Mouse (Mus musculus): Measurements from ENCODE around the gene Arhgap44. TPM values are rescaled to one million over a fixed set of nuclear protein-coding genes. Genes with fewer than 3 reads are reported as not detected.

Arhgap44 gene
- polyA plus RNA-seq, 1 experiment from 2014 or later = 7.9 TPM

DNA sequence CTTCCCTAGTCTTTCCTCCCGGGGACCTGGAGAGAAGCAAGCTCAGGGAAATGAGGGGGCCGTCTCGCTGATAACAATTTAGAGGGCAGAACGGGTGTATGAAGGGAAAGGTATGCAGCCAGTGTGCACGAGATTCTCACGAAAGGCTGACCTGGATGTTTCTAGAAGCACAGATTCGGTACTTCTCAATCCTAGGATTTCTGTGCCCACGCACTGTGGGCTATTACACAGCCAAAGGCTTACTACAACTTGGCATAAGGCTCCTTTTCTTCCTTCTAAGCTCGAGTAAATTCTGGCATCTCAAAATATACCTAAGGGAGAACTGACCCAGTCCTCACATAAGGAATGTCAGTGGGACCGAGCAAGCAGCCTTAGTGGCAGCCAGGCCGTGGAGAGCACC is 61.6 kb downstream of the Arhgap44 start:
- H3K9me3 ChIP-seq = no peaks in the 10 kb centered on the region
- H3K27me3 ChIP-seq (replicated peaks) = no peaks in the 10 kb centered on the region
- H3K36me3 ChIP-seq = no peaks in the 10 kb centered on the region
- no peak overlapping the region for H3K4me3 ChIP-seq
- H3K27ac ChIP-seq = no peak overlapping the region
- WGBS = 85% methylated on average over 11 of the region's 11 CpGs
- no peaks in the 10 kb centered on the region for H3K4me1 ChIP-seq
- H3K9ac ChIP-seq = no peak overlapping the region
- H3K4me2 ChIP-seq (replicated peaks) = no peak overlapping the region
- no peak for ATAC-seq (ENCODE audit: low FRiP score, low read depth)

DNA sequence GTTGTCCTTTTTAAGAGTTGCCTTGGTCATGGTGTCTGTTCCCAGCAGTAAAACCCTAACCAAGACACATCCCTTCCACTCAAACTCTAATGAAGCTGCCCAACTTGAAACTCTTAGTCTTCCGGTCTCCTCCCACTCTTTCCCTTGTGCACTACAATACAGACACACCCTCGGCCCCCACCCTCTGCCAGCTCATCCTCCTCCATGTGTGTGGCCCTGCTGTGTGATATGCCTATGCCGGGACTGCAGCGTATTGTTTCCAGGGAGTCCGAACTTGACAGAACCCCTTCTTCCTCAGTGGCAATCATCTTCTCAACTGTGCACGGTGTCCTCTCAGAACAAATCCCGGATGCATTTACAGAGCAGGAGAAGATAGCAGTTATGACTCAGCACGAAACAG is 62.7 kb downstream of the Arhgap44 start:
- 89% methylated on average over 8 of the region's 8 CpGs for WGBS

DNA sequence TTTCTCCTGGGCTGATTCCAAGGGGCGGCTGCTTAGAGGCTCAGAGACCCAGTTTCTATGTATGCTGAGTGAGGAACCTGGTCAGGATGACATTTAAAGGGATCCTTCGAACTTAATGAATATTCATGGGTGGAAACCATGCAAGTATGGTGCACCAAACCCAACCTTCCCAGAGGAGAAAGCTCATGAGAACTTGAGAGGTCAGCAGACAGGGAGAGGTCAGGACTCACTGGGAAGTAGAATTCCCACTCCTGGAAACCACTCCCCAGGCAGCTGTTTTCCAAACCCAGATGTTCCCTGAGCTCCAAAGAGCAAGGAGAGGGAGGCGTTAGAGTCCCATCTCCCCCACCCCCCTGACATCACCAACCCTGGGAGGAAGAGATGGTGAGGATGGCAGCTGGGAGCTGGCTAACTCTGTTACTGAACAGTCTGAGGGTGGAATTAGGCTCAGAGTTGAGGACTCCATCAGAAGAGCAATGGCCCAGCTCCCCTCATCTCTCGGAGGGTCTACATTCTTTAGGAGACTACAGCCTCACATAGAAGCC is 65.2 kb downstream of the Arhgap44 start:
- H3K36me3 ChIP-seq = no peaks in the 10 kb centered on the region
- no peak overlapping the region for H3K9ac ChIP-seq
- 85% methylated on average over 4 of the region's 4 CpGs for WGBS
- H3K27ac ChIP-seq = no peak overlapping the region
- no peak overlapping the region for H3K4me3 ChIP-seq
- no peak overlapping the region for H3K4me2 ChIP-seq (replicated peaks)
- H3K27me3 ChIP-seq (replicated peaks) = no peaks in the 10 kb centered on the region
- no peak for ATAC-seq (ENCODE audit: low FRiP score, low read depth)
- H3K9me3 ChIP-seq = no peaks in the 10 kb centered on the region
- H3K4me1 ChIP-seq = no peaks in the 10 kb centered on the region

More for the DNA sequence above, 62.7 kb downstream of the Arhgap44 start:
- Histone ChIP-seq H3K9me3 (no peaks in the 10 kb centered on the region), H3K4me2 (replicated peaks) (no peak overlapping the region), H3K4me1 (no peaks in the 10 kb centered on the region), H3K27me3 (replicated peaks) (no peaks in the 10 kb centered on the region), H3K36me3 (no peaks in the 10 kb centered on the region), H3K27ac (no peak overlapping the region), H3K4me3 (no peak overlapping the region), H3K9ac (no peak overlapping the region)
- no peak for ATAC-seq (ENCODE audit: low FRiP score, low read depth)

DNA sequence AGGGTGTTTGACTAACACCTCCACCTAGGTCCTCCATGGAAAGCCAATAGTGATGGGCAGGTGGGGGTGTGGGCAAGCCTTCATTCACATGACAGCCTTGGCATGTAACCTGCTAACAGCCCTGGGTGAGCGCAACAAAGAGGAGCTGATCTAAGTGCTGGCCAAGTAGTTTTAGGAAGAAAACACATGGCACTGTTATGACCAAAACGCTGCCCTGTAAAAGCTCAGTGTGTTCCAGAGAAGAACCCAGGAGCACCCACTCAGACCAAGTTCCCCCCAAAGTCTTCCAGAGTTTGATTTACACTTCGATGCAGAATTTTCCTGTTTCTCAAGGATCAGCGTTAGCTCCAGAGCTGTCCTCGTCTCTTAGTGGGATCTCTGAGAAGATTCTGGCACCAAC is 65.9 kb downstream of the Arhgap44 start:
- H3K4me2 ChIP-seq (replicated peaks) = no peak overlapping the region
- no peak for ATAC-seq (ENCODE audit: low FRiP score, low read depth)
- H3K27ac ChIP-seq = no peak overlapping the region
- no peak overlapping the region for H3K4me3 ChIP-seq
- H3K9ac ChIP-seq = no peak overlapping the region
- no peaks in the 10 kb centered on the region for H3K36me3 ChIP-seq
- no peaks in the 10 kb centered on the region for H3K27me3 ChIP-seq (replicated peaks)
- WGBS = 92% methylated on average over 5 of the region's 5 CpGs
- no peaks in the 10 kb centered on the region for H3K9me3 ChIP-seq
- no peaks in the 10 kb centered on the region for H3K4me1 ChIP-seq

DNA sequence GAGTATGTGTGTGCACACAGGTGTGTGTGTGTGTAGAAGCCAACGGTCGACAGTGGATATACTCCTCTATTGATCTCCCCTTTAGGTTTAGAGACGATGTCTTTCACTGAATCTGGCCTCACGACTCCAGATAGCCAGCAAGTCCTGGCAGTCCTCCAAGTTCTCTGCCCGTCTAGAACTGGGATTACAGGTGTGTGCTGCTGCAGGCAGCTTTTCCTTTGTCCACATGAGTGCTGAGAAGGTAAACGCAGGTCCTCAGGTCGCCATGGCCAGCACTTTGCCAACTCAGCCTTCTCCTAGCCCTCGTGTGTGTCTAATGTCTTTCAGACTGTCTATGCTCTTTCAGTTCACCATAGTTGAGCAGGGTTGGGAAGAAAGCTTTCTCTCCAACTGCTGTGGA is 69.9 kb downstream of the Arhgap44 start:
- ATAC-seq (ENCODE audit: low FRiP score, low read depth) = no peak
- Histone ChIP-seq H3K4me3 (no peak overlapping the region), H3K27me3 (replicated peaks) (no peaks in the 10 kb centered on the region), H3K27ac (no peak overlapping the region), H3K4me2 (replicated peaks) (no peak overlapping the region), H3K9me3 (no peaks in the 10 kb centered on the region), H3K4me1 (no peaks in the 10 kb centered on the region), H3K9ac (no peak overlapping the region), H3K36me3 (no peaks in the 10 kb centered on the region)
- 87% methylated on average over 8 of the region's 8 CpGs for WGBS

DNA sequence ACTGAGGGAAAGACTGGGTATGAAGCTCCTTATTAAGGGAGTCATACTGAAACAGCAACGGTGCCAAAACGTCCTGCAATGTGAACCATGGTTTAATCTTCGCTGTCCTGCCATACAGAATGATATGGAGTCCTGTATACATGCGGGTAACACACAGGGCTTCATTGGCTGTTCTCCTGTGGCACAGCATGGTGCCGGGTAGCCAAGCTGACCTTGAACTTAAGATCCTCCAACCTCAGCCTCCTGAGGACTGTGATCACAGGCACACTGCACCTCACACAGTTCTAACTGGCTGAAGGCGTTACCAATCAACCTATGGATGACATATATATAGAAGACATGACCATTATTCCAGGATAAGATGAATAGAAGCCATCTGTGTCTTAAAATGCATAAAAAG is 72.4 kb downstream of the Arhgap44 start:
- WGBS = 85% methylated on average over 6 of the region's 6 CpGs
- no peak overlapping the region for H3K4me2 ChIP-seq (replicated peaks)

DNA sequence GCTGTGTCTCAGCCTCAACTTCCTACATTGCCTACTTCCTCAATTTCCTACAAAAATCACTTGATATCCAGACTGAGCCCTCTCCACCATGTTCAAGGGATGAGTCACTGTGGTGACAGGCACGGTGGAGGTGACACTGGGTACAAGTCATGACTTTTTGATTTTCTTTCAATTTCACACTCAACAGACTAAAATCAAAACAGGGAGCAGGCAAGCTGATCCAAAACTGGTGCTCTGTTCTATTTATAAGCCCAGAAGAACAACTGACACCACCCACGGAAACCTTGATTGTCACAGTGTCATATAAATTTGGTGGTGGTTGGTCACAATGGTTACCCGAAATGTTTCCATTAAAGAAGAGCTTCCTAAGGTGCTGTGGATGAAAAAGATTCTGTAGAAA is 72.8 kb downstream of the Arhgap44 start:
- H3K4me2 ChIP-seq (replicated peaks) = no peak overlapping the region
- no peak overlapping the region for H3K4me3 ChIP-seq
- WGBS = 91% methylated on average over 3 of the region's 3 CpGs
- ATAC-seq (ENCODE audit: low FRiP score, low read depth) = no peak
- H3K27ac ChIP-seq = no peak overlapping the region
- no peak overlapping the region for H3K9ac ChIP-seq
- H3K9me3 ChIP-seq = no peaks in the 10 kb centered on the region; the same call in 1 of the 2 replicates
- H3K4me1 ChIP-seq = no peaks in the 10 kb centered on the region
- no peaks in the 10 kb centered on the region for H3K27me3 ChIP-seq (replicated peaks)
- no peaks in the 10 kb centered on the region for H3K36me3 ChIP-seq

More for the DNA sequence above, 72.4 kb downstream of the Arhgap44 start:
- Histone ChIP-seq H3K4me3 (no peak overlapping the region), H3K4me1 (no peaks in the 10 kb centered on the region), H3K27ac (no peak overlapping the region), H3K9ac (no peak overlapping the region), H3K36me3 (no peaks in the 10 kb centered on the region), H3K27me3 (replicated peaks) (no peaks in the 10 kb centered on the region), H3K9me3 (no peaks in the 10 kb centered on the region; the same call in 1 of the 2 replicates)
- ATAC-seq (ENCODE audit: low FRiP score, low read depth) = no peak

DNA sequence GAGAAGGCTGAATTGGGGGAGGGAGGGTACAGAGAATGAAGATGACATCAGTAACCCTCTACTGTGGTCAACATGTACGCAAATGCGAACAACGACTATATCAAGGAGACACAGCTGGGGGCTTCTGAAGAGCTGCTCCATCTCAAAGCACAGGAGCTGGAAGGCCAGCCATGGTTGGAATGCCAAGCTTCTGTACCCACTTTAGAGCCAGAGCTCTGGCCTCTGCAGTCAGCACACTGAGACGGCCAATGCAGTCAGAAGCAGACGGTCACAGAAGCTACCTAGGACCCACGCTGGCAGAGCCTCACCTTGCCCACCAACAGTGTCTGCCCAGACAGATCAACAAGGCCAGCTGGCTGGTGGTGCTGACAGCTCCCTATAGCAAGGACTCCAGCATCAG is 73.5 kb downstream of the Arhgap44 start:
- no peaks in the 10 kb centered on the region; the same call in 1 of the 2 replicates for H3K9me3 ChIP-seq
- 92% methylated on average over 6 of the region's 6 CpGs for WGBS
- ATAC-seq (ENCODE audit: low FRiP score, low read depth) = no peak

DNA sequence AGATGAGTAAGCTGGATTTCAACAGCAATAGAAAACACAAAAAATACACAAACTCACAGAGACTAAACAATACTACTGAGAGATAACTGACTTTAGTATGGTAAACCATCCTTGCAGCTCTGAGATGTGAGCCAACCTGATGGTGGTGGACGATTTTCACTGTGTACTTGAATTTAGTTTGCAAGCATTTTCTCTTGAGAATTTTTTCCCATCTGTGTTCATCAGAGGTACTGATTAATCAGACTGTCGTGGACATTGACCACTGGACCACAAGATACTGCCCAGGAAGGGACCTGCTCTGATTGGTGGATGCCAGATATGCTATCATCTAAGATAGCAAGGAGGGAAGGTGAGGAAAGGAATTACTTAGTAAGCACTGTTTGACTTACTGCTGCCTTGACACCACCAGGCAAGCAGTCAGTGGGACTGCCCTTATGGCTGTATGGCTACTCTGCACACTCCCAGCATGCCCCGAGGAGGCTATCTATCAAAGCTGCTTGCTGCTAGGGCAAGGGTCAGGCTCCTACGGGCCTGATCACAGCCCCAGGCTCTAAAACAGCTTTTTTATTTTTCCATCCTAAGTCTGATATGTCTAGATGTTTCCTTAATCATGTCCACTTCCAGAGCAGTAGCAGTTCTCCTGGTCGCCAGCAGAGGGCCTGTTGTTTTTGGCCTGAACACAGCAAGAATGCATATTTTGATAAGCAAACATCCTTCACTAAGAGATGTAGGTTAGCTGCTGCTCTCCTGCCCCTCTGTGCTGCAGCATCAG is 74.1 kb downstream of the Arhgap44 start:
- H3K4me1 ChIP-seq = no peaks in the 10 kb centered on the region
- no peak for ATAC-seq (ENCODE audit: low FRiP score, low read depth)
- H3K9ac ChIP-seq = no peak overlapping the region
- H3K9me3 ChIP-seq = no peaks in the 10 kb centered on the region; the same call in 1 of the 2 replicates
- WGBS = 52% methylated on average over 5 of the region's 5 CpGs
- no peak overlapping the region for H3K27ac ChIP-seq
- no peak overlapping the region for H3K4me2 ChIP-seq (replicated peaks)
- no peak overlapping the region for H3K4me3 ChIP-seq
- H3K36me3 ChIP-seq = no peaks in the 10 kb centered on the region
- no peaks in the 10 kb centered on the region for H3K27me3 ChIP-seq (replicated peaks)

More for the DNA sequence above, 73.5 kb downstream of the Arhgap44 start:
- Histone ChIP-seq H3K4me2 (replicated peaks) (no peak overlapping the region), H3K36me3 (no peaks in the 10 kb centered on the region), H3K4me1 (no peaks in the 10 kb centered on the region), H3K4me3 (no peak overlapping the region), H3K27me3 (replicated peaks) (no peaks in the 10 kb centered on the region), H3K9ac (no peak overlapping the region), H3K27ac (no peak overlapping the region)

DNA sequence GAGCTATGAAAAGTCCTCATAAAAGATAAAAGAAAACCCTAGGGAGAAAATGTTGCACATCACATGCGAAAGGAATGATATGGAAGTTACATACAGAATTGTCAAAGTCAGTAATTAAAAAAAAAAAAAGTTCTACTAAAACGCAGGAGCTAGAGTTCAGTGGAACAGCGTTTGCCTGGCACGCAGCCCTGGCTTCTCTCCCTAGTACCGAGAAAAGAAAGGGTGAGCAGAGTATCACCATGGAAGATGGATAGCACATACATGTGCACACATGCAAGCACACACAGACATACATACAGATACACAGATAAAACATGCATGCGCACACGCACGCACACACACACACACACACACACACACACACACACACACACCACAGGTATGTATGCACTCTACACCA is 82.0 kb downstream of the Arhgap44 start:
- no peak for ATAC-seq (ENCODE audit: low FRiP score, low read depth)
- H3K36me3 ChIP-seq = no peaks in the 10 kb centered on the region
- H3K9me3 ChIP-seq = no peaks in the 10 kb centered on the region; the same call in 1 of the 2 replicates
- H3K9ac ChIP-seq = no peak overlapping the region
- no peak overlapping the region for H3K4me2 ChIP-seq (replicated peaks)
- H3K4me1 ChIP-seq = no peaks in the 10 kb centered on the region
- no peak overlapping the region for H3K27ac ChIP-seq
- H3K27me3 ChIP-seq (replicated peaks) = no peaks in the 10 kb centered on the region
- 95% methylated on average over 8 of the region's 8 CpGs for WGBS
- no peak overlapping the region for H3K4me3 ChIP-seq

DNA sequence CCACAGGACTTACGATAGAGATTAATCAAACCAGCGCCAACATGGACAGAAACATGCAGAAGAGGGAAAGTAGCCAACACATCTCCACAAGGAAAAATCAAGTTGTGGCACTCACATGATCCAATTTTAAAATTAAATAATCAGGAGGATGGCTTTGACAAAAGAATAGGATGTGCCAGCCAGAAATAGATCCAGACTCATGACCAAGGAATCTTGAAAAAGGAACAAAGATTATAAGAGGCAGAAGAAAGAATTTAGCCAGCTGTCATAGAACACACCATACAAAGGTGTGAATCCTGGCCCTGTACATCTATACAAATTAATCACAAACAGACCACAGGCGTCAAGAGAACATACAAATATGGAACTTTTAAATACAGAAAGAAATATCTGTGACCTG is 82.5 kb downstream of the Arhgap44 start:
- no peaks in the 10 kb centered on the region; the same call in 1 of the 2 replicates for H3K9me3 ChIP-seq
- no peak for ATAC-seq (ENCODE audit: low FRiP score, low read depth)
- no peak overlapping the region for H3K4me2 ChIP-seq (replicated peaks)
- H3K27me3 ChIP-seq (replicated peaks) = no peaks in the 10 kb centered on the region
- no peaks in the 10 kb centered on the region for H3K36me3 ChIP-seq
- no peak overlapping the region for H3K4me3 ChIP-seq
- 92% methylated on average over 3 of the region's 3 CpGs for WGBS
- no peak overlapping the region for H3K9ac ChIP-seq
- no peaks in the 10 kb centered on the region for H3K4me1 ChIP-seq
- no peak overlapping the region for H3K27ac ChIP-seq

DNA sequence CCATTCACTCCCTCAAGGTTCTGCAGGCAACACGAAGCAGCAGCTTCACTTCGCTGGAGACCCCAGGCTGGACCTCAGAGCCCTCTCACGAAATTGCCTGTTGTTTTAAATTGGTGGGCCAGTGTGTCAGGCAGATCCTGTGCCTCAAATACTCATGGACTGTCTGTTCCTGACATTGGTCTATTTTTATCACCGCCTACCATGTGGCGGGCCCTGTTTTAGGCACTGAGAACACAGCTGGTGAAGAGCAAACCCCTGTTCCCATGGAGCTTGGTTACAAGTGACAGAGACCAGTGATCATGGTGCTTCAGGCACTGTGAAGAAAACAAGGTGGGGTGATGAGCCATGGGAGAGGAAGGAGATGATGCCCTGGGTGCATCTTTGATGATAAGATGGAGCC is 93.2 kb downstream of the Arhgap44 start:
- no peak for ATAC-seq (ENCODE audit: low FRiP score, low read depth)
- Histone ChIP-seq H3K27me3 (replicated peaks) (no peaks in the 10 kb centered on the region), H3K36me3 (no peaks in the 10 kb centered on the region), H3K4me1 (no peaks in the 10 kb centered on the region), H3K4me3 (no peak overlapping the region), H3K4me2 (replicated peaks) (no peak overlapping the region), H3K9ac (no peak overlapping the region), H3K27ac (no peak overlapping the region), H3K9me3 (0 out of 2 replicates have a peak, but pooled peaks cover 3% of the 10 kb centered on the region)
- 92% methylated on average over 5 of the region's 5 CpGs for WGBS

DNA sequence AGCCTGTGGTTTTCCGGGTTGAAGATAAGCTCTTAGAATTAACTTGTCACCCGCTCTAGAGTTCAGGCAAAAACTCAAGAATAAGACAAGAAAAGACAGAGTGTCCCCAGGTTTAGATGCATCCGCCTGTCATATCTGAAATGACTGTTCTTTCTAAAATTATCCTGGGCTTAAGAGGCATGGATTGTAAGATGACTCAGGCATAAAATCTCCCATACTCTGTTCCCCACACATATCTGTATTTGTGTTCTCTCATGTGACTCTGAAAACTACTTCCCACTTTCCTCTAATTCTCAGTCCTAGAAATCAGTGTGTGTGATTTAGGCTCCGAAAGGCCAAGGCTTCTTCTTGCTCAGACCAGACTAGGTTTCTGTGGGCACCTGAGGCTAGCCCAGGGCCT is 93.7 kb downstream of the Arhgap44 start:
- Histone ChIP-seq H3K4me3 (no peak overlapping the region), H3K4me2 (replicated peaks) (no peak overlapping the region), H3K9me3 (0 out of 2 replicates have a peak, but pooled peaks cover 3% of the 10 kb centered on the region), H3K27me3 (replicated peaks) (no peaks in the 10 kb centered on the region), H3K36me3 (no peaks in the 10 kb centered on the region), H3K27ac (no peak overlapping the region), H3K9ac (no peak overlapping the region), H3K4me1 (no peaks in the 10 kb centered on the region)
- ATAC-seq (ENCODE audit: low FRiP score, low read depth) = no peak
- 91% methylated on average over 4 of the region's 4 CpGs for WGBS

Measured in neural tube, embryonic 12.5 days (tissue).